Mouse (Mus musculus): ENCODE results near the gene Gm13023.
"Not testable (repeated sequence)": the region's sequence is repeated elsewhere in the genome, so short reads cannot be mapped to it uniquely, and the experiment has no call there.

The Gm13023 gene

DNA sequence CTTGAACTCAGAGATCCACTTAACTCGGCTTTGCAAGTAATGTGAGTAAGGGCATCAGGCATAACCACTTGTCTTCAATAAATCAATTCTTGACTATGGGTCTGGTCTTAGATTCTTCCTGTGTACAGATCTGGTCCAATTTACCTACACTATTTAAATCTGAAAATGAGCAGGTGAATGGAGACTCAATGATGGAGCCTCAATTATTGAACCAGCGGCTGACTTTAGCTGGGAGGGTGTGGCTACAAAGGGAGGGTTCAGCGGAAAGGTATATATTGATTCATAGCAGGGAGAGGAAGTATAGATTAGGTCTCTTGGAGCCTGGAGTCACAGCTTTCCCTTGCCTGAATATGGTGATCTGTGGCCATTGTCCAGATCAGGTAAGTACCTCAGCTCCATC lies at the start of gene Gm13023:
Gene Gm13023 (plus strand): TSS at position 301 of the 400 bp plus-strand sequence.
- DNase-seq (ENCODE audit: low spot score in 2 of 2), result not testable (repeated sequence)

DNA sequence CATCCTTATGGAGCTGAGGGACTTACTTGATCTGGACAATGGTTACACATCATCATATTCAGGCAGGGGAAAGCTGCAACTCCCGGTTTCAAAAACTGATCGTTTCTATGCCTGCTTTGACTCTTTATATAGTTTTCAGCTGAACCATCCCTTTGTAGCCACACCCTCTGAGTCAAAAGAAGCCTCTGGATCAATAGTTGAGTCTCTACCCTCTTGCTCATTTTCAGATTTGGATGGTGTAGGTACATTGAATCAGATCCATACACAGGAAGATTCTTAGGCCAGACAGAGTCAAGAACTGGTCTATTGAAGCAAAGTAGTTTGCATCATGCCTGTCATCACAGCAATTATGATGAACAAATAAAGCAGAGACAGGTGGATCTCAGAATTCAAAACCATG lies 26.8 kb downstream of the Gm13023 start, which contains the start of gene Gm13084:
Gene Gm13084 (minus strand): TSS at position 101 of the 400 bp plus-strand sequence.
- no peak for DNase-seq (ENCODE audit: low spot score in 2 of 2)
